Mouse (Mus musculus): ENCODE measurements around the gene Dcun1d1.

- TF ChIP-seq EP300 (IDR thresholded peaks at IDR 0.05; ENCODE audit: low read depth) (no peak), CTCF (IDR thresholded peaks at IDR 0.05; ENCODE audit: low read depth) (no peak)
Measured at GRCm38 (mm10) chr3:35986266-35986665, 49.0 kb upstream of the Dcun1d1 start.
